Mouse (Mus musculus) spleen, adult 2 months (tissue): ENCODE data around the gene Spen.

ENCODE experiments used
- CTCF ChIP-seq: fragments of 200-500 bp; IDR thresholded peaks from 2 replicates; pipeline ENCODE4 v1.5.1; 2011; ENCODE audit warnings: mild to moderate bottlenecking, inconsistent platforms; ENCODE audit not compliant: insufficient read depth, insufficient read length, insufficient replicate concordance; ENCODE audit errors: extremely low read depth
- POLR2A ChIP-seq: fragments of 200-500 bp; IDR thresholded peaks from 2 replicates; pipeline ENCODE4 v1.6.1; 2011; ENCODE audit warnings: low read depth, low read length, inconsistent platforms

GRCm38 (mm10) chr4:141458236-141458635 lies 80.2 kb downstream of the Spen start:
- TF ChIP-seq CTCF (no peak), POLR2A (no peak)
